Mouse (Mus musculus): ENCODE results near the gene Gm10518. TPM values are rescaled to one million over a fixed set of nuclear protein-coding genes. Genes with fewer than 3 reads are reported as not detected.
"Not testable (repeated sequence)": the region's sequence is repeated elsewhere in the genome, so short reads cannot be mapped to it uniquely, and the experiment has no call there.

Gene Gm10518
- total RNA-seq (2021) = not detected
- long read RNA-seq, experiment 1 = 0 reads
- long read RNA-seq, experiment 2 = 0 reads

DNA sequence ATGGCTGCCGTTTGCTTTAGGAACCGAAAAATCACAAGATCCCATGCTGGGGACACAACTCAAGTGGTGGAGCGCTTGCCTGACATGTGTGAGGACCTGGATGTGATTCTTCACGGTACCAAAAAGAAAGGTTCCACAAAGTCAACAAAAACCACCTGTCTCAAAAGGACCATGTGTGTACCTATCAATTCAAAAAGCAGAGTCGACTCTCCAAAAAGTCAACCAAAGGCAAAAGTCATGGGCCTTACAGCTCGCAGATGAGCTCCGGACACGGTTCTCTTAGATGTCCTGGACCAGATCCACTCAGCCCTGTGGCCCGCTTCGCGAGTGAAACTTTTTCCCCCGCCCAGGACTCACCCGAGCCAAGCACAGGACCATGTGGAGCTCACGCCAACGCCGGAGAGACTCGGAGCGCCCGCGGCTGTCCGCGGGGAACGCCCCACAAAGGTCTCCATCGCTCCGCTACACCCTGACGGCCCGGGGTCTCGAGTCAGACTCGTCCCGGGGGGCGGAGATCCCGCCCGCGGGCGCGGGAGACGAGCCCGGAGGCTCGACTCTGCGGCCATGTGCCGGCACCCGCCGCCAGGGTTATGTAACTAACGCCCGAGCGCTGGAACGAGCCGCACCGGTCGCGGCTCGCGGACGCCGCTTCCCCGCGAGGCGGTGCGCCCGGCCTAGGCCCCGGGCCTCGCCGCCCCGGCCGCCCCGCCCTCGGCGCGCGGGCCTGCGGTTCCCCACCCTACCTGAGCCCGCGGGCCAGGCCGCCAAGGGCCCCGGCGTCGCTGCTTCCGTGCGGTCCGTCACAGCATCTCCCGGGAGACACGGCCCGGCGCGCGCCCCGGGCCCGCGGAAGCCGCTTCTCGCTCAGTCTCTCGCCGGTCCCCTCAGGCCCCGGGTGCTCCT is at the start of gene Gm10518:
TSS of gene Gm10518 (plus strand) at position 767 of the 903 bp plus-strand sequence.
- peak; percentile 71 for DNase-seq

DNA sequence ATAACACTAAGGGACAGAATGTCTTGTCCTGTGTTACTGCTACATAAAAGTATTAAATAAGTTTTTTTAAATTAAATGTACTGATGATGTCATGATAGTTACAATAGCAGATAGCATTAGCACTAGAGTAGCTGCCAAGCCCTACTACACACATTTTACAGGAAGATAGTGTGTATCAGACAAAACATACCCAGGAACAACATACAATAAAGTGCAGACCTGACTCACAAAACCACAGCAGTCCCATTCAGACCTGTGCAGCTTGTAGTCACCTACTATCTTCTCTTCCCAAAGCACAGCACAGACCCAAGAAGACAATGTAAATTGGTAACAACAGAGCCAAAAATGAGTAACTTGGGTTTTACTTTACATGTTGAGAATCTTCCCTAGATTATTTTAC is 46.7 kb upstream of the Gm10518 start:
- no peak for DNase-seq

DNA sequence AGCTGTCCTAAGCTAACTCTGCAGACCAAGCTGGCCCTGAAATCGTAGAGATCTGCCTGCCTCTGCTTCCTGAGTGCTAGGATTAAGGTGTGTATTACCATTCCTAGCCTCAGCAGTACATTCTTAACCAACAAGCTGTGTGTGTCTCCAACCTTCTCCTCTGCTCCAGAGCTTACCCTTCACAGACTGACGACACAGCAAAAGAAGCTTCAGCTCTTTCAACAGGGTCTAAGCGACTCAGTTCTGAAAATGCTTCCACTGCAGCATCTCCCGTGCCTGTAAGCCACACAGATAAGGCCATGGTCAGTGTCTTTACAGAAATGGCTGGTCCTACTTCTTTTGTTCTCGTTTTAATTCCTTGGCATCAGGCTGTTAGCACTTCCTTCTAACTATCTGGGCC is 43.1 kb upstream of the Gm10518 start:
- DNase-seq = no peak

DNA sequence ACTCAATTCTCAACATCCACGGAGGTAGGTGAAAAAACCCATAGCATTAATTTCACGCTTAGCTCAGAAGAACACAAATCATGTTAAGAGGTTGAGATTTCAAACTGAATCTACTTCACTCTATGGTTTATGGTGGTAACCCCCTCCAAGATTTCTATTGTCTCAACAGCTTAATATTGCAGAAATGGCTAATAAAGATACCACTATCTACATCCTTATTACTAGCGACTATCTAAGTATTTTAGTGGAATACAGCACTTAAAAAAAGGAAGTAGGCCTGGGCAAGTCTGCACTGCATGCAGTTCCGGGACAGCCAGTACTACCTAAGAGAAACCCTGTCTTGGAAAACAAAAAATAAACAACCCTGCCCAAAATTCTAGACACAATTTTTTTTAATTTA is 42.6 kb upstream of the Gm10518 start:
- no peak for DNase-seq

DNA sequence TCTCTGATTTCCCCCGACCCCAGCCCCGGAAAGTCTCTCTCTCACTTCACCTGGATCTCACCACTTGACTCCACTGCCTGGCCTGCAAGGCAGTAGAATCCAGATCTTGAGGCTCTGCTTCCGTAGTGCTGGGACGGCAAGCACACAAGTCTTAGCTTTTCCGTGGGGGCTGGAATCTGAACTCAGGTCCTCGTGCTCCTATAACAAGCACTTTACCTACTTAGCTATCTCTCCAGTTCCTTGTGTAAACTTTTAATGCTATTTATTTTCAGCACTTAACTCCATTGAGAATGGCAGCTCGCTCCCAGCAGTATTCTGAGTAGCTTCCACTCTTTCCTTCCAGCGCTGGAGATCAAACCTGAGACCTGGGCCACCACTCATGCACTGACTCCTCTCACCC is 26.3 kb upstream of the Gm10518 start:
- DNase-seq = no peak

DNA sequence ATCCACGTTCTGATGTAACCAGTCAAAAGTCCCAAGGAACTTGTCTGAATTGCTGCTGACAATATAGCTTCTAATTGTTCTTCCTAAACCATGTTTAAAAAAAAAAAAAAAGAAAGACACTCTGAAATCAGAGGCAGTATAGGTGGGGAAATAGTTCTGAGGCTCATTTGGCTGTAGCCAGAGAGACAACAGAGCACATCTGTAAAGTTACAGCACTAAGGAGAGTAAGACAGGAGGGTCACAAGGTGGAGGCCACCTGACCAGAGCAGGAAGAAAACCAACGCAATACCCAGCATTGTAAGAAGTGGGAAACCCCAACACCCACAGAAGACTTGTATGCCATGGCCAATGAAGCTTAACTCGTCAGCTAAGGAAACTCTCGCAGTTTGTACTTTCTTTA is 19.1 kb upstream of the Gm10518 start:
- no peak for DNase-seq

DNA sequence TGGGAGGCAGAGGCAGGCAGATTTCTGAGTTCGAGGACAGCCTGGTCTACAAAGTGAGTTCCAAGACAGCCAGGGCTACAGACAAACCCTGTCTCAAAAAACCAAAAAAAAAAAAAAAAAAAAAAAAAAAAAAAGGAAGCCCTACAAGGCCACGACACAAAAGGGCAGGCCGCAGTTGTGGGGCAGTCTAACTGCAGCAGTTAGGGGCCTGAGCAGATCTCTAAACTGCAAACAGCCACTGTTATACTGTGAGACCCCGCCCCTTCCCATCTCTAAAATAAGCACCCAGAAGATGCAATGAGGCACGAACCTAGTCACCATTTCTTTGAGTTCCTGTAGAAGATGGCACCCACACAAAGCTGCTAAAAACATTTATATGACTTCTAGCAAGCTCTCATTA is 17.7 kb upstream of the Gm10518 start:
- no peak for DNase-seq

DNA sequence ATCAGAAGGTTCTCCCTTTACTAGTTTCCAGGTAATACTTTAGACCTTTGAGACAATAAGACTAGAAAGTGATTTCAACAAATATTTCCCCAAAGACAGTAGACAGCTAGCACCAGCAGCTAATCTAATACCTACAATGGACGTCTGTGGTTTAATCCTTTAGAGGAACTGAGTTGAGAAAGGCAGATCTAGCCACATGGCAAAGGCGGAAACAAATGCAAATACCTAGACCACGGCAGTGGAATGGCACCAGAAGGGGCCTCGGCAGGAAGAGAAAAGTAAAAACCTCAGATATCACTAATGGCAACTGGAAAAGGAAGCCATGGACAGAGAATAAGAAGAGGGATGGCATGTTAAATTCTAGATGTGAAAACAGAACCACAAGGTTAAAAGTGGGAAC is 15.9 kb upstream of the Gm10518 start:
- no peak for DNase-seq

DNA sequence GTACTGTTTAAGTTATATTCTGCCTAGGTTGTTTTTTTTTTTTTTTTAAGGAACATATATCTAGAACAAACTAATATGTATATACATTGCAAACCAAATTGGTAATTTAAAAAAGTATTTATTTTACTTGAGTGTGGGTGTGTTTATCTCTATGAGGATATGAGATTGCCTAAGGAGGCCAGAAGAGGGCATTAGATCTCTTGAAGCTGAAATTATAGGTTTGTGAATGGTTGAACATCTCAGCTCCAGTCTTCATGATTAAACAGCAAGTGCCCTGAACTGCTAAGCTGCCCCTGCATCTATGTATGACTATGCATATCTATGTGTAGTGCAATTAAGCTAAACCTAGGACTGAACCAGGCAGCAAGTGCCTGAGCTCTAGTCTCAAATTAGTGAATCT is 4.4 kb upstream of the Gm10518 start:
- DNase-seq = no peak

DNA sequence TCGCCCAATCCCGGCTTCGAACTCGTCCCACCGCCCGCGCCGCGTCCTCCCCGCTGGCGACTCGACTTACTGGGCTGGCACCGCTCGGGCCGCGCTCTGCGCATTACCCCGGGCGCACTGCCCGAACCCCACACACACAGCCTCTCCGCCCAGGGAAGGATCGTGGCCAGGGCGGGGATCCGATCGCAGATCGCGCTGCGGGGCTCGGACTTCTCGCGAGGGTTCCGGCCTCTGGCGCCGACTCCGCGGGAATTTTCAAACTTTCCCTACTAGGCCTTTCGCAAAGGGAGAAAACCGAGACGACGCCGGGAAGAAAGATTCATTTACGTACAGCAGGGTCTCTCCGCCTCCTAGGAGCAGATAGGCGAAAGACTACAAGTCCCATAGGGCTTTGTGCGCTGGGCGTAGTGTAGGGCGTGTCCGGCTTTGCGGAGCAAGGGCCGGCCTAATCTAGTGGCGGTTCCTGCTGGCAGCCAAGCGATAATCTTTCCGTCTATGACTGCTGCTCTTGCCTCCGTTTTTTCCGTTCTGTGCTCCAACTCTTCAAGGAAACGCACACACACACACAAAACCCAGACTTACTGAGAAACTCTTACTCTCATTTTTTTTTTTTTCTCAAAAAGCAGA is 450 bp downstream of the Gm10518 start, which contains the start of gene Ahctf1:
TSS of gene Ahctf1 (minus strand) at position 168 of the 627 bp plus-strand sequence.
- peak; percentile 98 for DNase-seq

DNA sequence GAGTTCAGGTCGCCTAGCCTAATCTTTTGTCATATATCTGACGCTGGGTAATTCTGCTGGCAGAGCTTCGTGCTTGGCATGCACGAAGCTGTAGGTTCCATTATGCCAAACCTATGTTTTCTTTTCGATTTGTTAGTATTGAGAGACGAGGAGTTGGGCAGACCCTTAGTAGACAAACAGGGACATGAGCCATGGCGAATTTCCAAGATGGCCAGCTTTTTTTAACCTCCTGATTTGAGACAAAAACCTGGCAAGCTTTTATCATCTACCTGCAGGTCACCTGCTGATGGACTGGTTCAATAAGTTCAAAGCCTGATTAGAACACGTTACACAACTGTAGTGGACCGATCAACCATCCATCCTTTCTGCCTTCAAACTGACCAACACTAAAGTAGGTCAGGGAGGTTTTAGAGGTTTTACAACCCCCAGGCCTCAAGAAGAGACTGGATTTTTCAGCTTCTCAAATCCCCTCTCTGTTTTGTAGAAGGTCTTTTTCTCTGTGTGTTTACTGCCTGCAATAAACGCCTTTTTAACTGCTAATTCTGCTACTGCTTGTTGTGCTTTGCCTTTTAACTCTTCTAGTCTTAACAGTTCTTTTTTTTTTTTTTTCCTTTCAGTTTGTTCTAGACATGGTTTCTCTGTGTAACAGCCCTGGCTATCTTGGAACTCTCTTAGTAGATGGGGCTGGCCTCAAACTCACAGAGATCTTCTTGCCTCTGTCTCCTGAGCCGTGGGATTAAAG is 1.1 kb downstream of the Gm10518 start:
- DNase-seq = no peak

DNA sequence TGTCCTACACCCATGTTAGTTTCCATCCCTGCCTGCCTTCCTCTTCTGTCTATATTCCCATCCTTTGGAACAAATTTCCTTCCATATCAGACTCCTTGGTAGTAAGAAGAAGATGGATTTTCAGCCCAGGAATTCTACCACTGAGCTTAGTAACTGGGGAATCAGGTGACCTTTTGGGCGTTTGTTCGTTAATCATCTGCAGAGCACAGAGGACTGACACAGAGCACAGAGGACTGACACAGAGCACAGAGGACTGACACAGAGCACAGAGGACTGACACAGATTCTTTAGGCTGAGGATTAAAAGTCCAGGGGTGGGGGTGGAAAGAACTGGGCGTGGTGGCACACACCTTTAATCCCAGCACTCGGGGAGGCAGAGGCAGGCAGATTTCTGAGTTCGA is 2.6 kb downstream of the Gm10518 start:
- DNase-seq = no peak

DNA sequence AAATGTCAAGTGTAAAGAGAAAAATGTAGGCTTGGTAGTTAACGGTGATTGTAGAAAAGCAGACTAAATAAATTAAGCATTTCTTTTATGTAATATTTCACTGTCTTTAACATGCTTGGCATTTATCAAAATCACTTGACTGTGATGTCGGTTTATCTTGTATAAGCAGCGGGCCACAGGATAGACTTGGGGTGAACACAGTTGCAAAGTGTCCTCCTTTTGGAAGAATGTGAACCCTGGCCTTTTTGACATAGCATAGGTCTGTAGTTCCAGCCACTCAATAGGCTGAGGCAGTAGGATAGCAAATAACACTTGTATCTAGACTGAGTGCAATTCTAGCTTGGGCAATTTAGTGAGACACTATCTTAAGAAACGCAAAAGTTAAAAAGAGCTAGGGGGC is 4.3 kb downstream of the Gm10518 start:
- no peak for DNase-seq

DNA sequence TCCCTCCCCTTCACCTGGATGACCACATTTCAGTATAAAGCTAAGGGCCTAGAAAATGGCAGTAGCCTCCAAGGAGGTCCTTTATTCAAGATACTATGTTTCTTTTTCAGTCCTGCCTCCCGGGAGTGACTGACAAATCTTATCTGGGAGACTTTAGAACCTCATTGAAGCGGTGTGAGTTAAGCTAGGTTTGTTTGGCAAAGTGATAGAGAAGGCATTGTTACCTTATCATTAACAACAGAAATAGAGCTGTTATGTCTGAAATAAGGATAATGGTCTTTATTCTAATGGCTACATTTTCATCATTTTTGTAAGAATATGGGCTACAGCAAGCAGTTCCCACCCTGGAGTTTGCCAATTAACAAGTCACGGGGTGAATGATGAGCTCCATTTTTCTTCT is 5.1 kb downstream of the Gm10518 start:
- DNase-seq = no peak

DNA sequence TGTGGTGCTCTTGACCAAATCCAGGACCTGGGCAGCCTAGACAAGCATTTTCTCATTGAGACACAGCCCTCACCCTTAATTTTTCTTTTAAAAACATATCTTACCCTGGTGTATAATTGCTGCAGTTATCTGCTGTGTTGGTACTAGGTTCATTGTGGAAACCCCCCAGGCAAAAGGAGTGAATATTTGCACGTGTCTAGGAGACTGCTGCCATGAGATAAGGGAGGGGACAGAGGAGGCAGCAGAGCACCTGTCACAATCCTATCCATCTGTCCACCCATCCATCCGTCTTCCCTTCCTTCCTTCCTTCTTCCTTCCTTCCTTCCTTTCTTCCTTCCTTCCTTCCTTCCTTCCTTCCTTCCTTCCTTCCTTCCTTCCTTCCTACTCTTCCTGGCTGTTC is 10.2 kb downstream of the Gm10518 start:
- no peak for DNase-seq

DNA sequence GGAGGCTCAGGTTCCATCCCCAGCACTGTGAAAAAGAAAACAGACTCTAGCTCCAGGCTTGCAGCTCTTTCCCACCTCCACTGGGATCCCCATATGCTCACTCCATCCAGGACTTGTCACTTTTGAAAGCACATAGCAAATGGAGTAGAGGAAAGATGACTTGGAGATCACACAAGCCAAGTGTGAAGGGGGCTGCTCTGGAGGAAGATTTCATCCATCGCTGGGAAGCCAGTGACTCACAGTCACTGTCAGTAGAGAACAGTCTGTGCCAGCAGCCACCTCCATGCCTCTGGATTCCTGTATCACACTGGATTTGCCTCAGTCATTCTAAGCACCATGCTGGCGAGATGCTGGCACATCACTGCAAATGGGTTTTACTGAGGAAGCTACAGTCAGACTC is 11.4 kb downstream of the Gm10518 start:
- no peak for DNase-seq

DNA sequence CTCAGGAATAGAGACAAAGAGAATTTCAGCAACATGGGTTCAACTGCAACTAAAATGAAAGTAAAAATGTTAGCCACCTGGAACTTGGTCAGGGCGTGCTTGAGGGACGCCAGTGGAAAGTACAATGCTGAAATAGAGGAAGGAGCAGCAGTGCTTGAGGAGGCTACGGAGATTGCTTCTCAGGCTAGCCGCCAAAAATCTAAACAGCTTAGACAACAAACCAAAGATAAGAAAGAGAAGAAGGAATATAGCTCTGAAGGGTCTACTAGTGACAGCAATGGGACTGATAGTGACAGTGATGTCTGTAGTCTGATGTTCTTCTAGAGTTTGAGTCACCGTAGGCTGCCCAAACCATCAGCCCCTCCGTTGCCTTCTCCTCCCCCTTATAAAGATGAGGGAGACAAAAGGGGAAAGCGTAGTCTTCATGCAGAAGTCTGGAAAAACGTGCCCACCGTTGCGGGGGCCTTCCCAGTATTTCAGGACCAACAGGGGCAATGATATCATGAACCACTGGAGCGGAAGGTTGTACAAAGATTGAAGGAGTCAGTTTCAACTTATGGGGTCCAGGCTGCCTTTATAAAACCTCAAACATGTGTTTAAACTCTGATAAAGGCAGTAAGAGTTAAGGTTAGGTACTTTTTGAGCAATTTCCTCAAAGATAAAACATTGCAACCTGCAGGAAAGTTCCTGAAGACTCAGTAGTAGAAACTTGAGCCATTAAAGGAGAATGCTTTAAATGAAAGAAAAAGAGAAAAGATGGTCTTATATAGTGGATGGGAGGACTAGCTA is 15.5 kb downstream of the Gm10518 start:
- DNase-seq = not testable (repeated sequence)

DNA sequence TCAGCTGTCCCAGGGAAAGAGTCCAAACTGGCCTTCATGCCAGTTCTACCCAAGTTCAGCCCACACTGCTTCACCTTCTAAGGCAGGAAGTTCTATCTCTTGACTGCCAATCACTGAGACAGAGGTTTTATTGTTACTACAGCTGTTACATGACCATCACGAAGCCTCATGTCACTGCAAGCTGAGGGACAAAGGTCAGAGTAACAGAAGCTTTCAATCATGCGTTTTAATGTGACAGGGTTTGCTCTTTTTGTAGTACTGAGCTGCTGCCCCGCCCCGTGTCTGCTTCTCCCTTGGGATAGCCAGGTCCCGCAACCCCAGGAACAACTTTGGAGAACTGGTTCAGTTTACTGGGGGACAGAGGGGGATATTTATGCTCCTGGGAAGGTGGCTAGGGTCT is 21.4 kb downstream of the Gm10518 start:
- no peak for DNase-seq

DNA sequence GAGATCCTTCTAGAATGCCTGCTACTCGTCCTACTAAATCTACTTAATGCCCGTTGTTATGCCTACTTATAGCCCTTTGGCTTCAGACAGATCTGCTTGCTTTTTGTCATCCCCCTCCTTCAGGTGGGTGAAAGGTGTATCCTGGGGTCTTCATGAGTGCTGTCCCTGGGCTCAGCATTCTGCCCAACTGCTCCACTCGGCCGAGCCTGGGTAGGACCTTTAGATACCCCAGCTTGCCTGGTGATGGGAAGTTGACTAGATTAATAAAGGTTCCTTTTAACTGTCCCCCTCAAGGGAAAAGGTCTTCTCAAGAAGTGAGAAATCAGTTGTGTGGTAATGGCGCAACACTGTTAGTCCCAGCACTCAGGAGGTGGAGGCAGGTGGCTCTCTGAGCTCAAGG is 24.9 kb downstream of the Gm10518 start:
- no peak for DNase-seq

DNA sequence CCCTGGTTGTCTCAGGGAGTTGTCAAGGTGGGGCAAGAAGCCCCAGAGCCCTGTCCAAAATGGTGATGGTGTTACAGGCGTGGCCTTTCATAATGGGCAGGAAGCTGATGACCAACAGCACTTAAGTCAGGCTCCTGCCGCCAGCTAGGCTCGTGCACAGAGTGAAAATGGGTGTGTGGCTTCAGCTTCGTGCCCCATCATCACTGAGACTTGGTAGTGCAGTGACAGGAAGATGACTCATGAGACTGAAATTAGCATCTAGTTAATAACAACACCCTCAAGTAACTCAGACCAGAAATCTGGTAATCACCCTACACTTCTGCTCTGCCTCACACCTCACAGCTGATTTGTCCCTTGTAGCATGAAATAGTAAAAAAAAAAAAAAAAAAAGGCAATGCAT is 25.7 kb downstream of the Gm10518 start:
- no peak for DNase-seq

DNA sequence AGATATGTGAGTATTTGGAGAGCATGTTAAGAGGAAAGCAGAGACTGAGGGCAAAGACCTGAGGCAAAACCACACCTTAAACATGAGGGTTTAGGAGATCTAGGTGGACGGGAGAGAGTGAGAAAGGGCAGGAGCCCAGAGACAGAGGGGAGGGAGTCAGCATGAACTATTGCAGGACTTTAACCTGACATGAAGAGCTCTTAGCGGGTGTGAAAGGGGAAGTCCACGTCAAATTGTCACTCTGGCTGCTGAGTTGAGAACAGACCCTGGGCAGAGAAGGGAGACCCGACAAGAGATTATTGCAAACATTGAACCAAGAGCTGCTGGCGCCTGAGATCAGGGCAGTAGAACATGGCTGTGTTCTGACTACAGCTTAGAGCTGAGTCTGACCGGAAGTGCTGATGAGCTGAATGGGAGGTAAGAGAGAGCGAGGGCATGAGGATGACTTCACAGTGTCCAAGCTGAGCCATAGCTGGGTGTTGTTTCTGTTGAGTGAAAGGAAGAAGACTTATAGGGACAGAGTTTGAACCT is 29.6 kb downstream of the Gm10518 start:
- DNase-seq = no peak

DNA sequence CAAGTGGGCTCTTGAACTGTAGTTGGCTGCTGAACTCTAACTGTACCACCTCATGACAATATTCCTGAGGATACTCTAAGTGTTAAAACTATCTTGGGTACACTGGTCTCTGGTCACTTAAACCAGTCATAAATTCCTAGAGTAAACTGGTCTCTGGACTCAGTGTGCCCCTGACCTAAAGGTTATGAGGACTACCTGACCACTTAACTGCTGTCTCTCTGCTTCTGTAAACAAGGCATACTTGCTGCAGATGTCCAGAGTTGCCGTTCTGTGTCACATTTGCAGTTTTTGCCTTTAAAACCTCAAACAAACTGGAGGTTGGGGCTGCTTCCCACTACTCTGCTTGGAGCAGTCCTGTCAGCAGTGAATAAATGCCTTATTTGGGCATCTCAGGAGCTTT is 30.4 kb downstream of the Gm10518 start:
- DNase-seq = no peak

All from gastrocnemius, postnatal 25 days (tissue).